Mouse (Mus musculus) embryonic facial prominence, embryonic 15.5 days (tissue): ENCODE measurements at regions not wholly inside any gene's neighbourhood (a gene's known extent, or its start where the extent isn't known, plus 50 kb on each side); places are given as distances from the start of the nearest gene placed in this dataset.

Experiments used
- ATAC-seq: fragments of 200-750 bp; cut with Nextera tagmentation; 2 replicates; pipeline ENCODE4 v1.8.0; 2017; ENCODE audit warnings: low read depth, moderate TSS enrichment; ENCODE audit not compliant: insufficient number of reproducible peaks, low FRiP score, low TSS enrichment
- H3K27ac ChIP-seq: fragments of 300-500 bp; sonication (generic); replicated peaks from 2 replicates; pipeline ENCODE4 v1.5.1; 2015; ENCODE audit warnings: mild to moderate bottlenecking, inconsistent platforms
- H3K27me3 ChIP-seq: fragments of 300-500 bp; sonication (generic); 2 replicates; pipeline ENCODE4 v1.6.1; 2015; ENCODE audit warnings: inconsistent platforms
- H3K36me3 ChIP-seq: fragments of 300-500 bp; sonication (generic); 2 replicates; pipeline ENCODE4 v1.6.1; 2015; ENCODE audit warnings: mild to moderate bottlenecking, inconsistent platforms
- H3K4me1 ChIP-seq: fragments of 300-500 bp; sonication (generic); 2 replicates; pipeline ENCODE4 v1.6.1; 2015; ENCODE audit warnings: inconsistent platforms
- H3K4me2 ChIP-seq: fragments of 300-500 bp; sonication (generic); replicated peaks from 2 replicates; pipeline ENCODE4 v1.6.1; 2015; ENCODE audit warnings: mild to moderate bottlenecking, inconsistent platforms
- H3K4me3 ChIP-seq: fragments of 300-500 bp; sonication (generic); replicated peaks from 2 replicates; pipeline ENCODE4 v1.5.1; 2015; ENCODE audit warnings: mild to moderate bottlenecking, inconsistent platforms
- H3K9ac ChIP-seq: fragments of 300-500 bp; sonication (generic); 2 replicates; pipeline ENCODE4 v1.6.1; 2015; ENCODE audit warnings: inconsistent platforms
- H3K9me3 ChIP-seq: fragments of 300-500 bp; sonication (generic); replicated peaks from 2 replicates; pipeline ENCODE4 v1.6.1; 2016; ENCODE audit warnings: inconsistent platforms
- WGBS: fragments of 180-500 bp; shearing (Covaris S2); methylation state at CpG from one replicate; pipeline ENCODE4 v1.1.7; 2015; 5-methylcytosine and 5-hydroxymethylcytosine counted together

DNA sequence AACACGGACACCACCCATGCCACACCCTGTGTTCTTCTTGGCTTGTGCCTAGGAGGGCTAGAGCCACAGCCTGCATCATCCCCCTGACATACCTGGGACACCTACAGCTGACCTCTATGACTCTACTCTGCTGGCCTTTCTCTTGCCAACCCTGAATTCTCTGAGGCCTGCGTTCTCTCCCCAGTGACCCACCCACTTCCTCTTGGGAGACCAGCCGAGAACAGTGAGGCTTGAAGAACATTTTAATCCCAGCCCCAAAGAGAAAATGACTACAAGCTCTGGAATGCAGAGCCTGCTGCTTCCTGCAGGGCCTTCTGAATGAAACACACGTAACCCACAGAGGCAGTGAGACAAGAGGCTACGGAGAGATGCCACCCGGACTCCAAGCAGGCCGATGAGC is 102.0 kb downstream of the Zfp36l2 start:
- WGBS, result 15% methylated on average over 7 of the region's 7 CpGs
- 0 out of 2 replicates have a peak, but pooled peaks have one; percentile 17 for ATAC-seq

DNA sequence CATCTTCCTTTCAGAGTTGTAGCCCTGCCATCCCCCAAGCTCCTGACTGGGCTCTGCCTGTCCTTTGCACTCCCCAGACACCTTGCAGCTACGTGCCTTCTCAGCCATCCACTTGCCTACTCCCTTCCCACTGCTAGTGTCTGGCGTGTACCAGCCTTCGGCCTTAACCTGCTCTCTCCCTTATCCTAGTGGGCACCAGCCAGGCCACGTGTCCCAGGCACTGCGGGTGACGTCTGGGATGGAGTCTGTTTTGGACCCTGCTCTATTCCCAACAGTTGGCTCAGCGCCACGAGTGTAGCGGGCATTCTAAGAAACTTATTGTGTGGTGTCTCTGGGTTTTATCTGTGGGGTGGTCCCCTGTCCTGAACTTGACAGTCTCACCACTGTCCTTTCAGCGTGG is 102.5 kb downstream of the Zfp36l2 start:
- Histone ChIP-seq H3K27me3 (no peaks in the 10 kb centered on the region), H3K9me3 (no peaks in the 10 kb centered on the region), H3K4me2 (no peak overlapping the region), H3K4me1 (peaks cover 61% of the 10 kb centered on the region), H3K9ac (no peak overlapping the region), H3K36me3 (no peaks in the 10 kb centered on the region), H3K4me3 (no peak overlapping the region), H3K27ac (peak overlapping the region; percentile 90)
- 73% methylated on average over 10 of the region's 10 CpGs for WGBS
- ATAC-seq, result no peak

More for the DNA sequence above, 102.0 kb downstream of the Zfp36l2 start:
- no peak overlapping the region for H3K9ac ChIP-seq
- H3K27me3 ChIP-seq, result no peaks in the 10 kb centered on the region
- H3K9me3 ChIP-seq, result no peaks in the 10 kb centered on the region
- H3K4me3 ChIP-seq, result no peak overlapping the region
- peaks cover 61% of the 10 kb centered on the region for H3K4me1 ChIP-seq
- H3K36me3 ChIP-seq, result no peaks in the 10 kb centered on the region
- no peak overlapping the region for H3K4me2 ChIP-seq
- H3K27ac ChIP-seq, result peak overlapping the region; percentile 90

DNA sequence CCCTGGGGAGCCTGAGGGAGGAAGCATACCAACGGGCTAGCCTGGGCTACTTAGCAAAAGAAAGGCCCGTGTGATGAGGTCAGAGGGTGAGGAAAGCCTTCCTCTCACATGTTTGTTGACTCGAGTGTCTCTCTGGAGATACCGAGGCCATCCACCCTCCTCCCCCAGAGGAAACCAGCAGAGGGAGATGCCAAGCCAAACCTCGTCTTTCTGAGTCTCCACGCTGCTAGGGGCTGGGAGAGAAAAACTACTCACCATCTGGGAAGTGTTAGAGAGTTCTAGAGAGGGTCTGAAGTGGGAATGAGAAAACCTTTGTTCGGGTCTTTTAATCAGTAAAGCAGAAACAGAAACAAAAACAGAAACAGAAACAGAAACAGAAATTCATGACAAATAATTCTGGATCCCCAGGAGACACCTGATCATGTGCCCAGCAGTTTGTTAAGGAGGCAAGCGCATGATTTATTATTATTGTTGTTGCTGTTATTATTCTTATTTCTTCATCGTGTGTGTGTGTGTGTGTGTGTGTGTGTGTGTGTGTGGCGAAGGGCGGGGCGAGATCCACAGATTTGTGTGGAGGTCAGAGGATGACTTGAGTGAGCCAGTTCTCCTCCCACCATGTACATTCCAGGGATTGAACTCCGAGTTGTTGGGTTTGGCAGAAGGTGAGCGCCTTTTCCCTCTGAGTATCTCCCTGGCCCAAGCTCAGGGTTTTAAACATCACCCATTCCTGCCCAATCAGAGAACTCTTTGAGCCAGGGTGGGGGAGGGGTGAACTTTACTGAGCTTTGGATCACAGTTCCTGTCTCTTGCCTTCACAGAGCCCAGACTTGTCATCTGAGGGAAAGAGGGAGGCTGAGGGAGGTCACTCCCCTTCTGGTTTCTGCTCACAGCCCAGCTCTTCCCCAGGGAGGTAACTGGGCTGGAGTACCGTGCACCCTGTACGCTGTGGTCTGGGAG is 104.2 kb downstream of the Zfp36l2 start:
- H3K9ac ChIP-seq, result no peak overlapping the region
- 0 out of 2 replicates have a peak overlapping the region, but pooled peaks have one; percentile 2 for H3K4me2 ChIP-seq
- H3K4me3 ChIP-seq, result no peak overlapping the region
- no peaks in the 10 kb centered on the region for H3K36me3 ChIP-seq
- ATAC-seq, result peak; percentile 27; the same call in 1 of the 2 replicates
- 30% methylated on average over 16 of the region's 16 CpGs for WGBS
- H3K9me3 ChIP-seq, result no peaks in the 10 kb centered on the region
- H3K27ac ChIP-seq, result peak overlapping the region; percentile 90
- H3K4me1 ChIP-seq, result peaks cover 57% of the 10 kb centered on the region
- H3K27me3 ChIP-seq, result no peaks in the 10 kb centered on the region

- H3K27me3 ChIP-seq, result no peaks in the 10 kb centered on the region
- ATAC-seq, result no peak
- H3K4me3 ChIP-seq, result no peak overlapping the region
- H3K9ac ChIP-seq, result no peak overlapping the region
- no peaks in the 10 kb centered on the region for H3K9me3 ChIP-seq
- no peaks in the 10 kb centered on the region for H3K36me3 ChIP-seq
- 79% methylated on average over 5 of the region's 5 CpGs for WGBS
- peaks cover 52% of the 10 kb centered on the region for H3K4me1 ChIP-seq
- H3K4me2 ChIP-seq, result no peak overlapping the region
- H3K27ac ChIP-seq, result peak overlapping the region; percentile 90
Measured at GRCm38 (mm10) chr17:84082571-84082970, 105.2 kb downstream of the Zfp36l2 start.

- ATAC-seq, result peak; percentile 29; the same call in 1 of the 2 replicates
- no peak overlapping the region for H3K9ac ChIP-seq
- 27% methylated on average over 8 of the region's 8 CpGs for WGBS
- no peak overlapping the region for H3K4me3 ChIP-seq
- no peaks in the 10 kb centered on the region for H3K27me3 ChIP-seq
- no peak overlapping the region for H3K4me2 ChIP-seq
- H3K9me3 ChIP-seq, result no peaks in the 10 kb centered on the region
- H3K4me1 ChIP-seq, result peaks cover 52% of the 10 kb centered on the region
- no peaks in the 10 kb centered on the region for H3K36me3 ChIP-seq
- H3K27ac ChIP-seq, result peak overlapping the region; percentile 90
Measured at GRCm38 (mm10) chr17:84081751-84082352, 105.9 kb downstream of the Zfp36l2 start.

DNA sequence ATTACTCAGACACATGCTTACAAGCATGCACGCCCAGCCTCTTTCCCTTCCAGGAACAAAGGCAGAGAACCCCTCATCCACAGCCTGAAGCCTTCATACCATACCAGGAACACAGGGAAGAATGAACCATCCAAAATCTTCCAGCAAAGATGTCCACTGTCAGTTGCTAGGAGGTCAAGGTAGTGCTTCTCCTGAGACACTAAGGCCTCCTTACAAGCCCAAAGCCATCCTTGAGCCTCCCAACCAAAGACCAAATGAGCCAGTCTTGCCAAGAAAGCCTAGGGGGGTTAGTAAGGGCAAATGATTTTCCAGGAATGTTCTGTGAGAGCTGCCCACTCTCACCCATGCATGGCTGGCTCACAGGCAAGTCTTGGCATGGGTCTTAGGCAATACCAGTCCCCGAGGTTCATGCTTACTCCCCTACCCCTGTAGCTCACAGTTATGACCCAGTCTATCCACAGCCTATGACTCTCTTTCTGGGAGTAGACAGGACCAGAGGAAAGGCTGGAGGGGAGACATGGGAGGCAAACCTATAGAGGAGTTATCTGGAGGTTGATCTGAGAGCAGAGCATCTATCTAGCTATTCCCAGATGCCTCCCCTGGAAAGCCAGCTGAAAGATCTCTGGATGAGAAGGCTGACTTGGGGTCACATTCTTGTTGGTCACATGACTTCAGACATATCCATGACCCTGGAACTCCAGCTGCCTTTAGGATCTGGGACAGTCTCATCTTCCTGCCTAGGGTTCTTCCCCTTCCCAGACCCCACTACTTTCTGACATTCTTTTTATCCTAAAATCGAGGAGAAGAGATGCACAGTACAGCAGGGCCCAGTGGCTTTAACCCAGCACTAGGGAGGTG is 112.4 kb downstream of the Zfp36l2 start:
- no peak overlapping the region for H3K9ac ChIP-seq
- 65% methylated on average over 3 of the region's 3 CpGs for WGBS
- no peak overlapping the region for H3K4me3 ChIP-seq
- no peak overlapping the region for H3K4me2 ChIP-seq
- H3K27ac ChIP-seq, result peak overlapping the region; percentile 83
- no peak for ATAC-seq
- no peaks in the 10 kb centered on the region for H3K9me3 ChIP-seq
- H3K27me3 ChIP-seq, result no peaks in the 10 kb centered on the region
- peaks cover 35% of the 10 kb centered on the region for H3K4me1 ChIP-seq
- no peaks in the 10 kb centered on the region for H3K36me3 ChIP-seq

- H3K27ac ChIP-seq, result peak overlapping the region; percentile 83
- no peaks in the 10 kb centered on the region for H3K27me3 ChIP-seq
- ATAC-seq, result no peak
- H3K9ac ChIP-seq, result no peak overlapping the region
- H3K4me3 ChIP-seq, result no peak overlapping the region
- peaks cover 33% of the 10 kb centered on the region for H3K4me1 ChIP-seq
- no peaks in the 10 kb centered on the region for H3K9me3 ChIP-seq
- no peaks in the 10 kb centered on the region for H3K36me3 ChIP-seq
- H3K4me2 ChIP-seq, result no peak overlapping the region
- 55% methylated on average over 10 of the region's 10 CpGs for WGBS
Measured at GRCm38 (mm10) chr17:84074000-84074782, 113.6 kb downstream of the Zfp36l2 start.

DNA sequence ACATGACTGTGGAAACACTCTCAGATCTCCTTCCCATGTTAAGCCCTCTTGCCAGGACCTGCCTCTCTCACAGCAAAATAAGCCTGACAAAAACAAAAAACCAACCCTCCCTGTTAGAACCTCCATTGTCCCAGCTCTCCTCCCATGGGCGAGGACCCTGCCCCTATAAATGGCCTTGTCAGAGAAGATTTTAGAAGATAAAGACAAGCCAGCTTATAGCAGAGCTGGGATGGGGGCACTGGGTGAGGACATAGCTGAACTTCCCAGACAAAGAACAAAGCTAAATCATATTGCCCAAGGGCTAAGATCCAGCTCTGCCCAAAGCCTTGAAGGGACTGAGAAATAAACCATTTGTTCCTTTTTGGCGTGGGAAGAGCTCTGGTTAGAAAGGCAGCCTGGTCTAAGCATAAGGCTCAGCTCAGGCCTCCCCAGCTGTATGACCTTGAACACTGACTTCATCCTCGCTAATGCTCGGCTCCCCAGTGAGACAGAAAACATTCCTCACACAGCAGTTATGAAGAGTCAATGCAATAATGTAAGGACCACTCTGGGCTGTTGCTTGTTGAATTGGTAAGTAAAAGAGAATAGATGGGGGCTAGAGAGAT is 115.2 kb downstream of the Zfp36l2 start:
- no peak overlapping the region for H3K4me3 ChIP-seq
- peaks cover 33% of the 10 kb centered on the region for H3K4me1 ChIP-seq
- no peaks in the 10 kb centered on the region for H3K27me3 ChIP-seq
- H3K36me3 ChIP-seq, result no peaks in the 10 kb centered on the region
- 54% methylated on average over 4 of the region's 4 CpGs for WGBS
- peak overlapping the region; percentile 51; the same call in 1 of the 2 replicates for H3K27ac ChIP-seq
- ATAC-seq, result no peak
- no peak overlapping the region for H3K9ac ChIP-seq
- H3K4me2 ChIP-seq, result no peak overlapping the region
- H3K9me3 ChIP-seq, result no peaks in the 10 kb centered on the region

DNA sequence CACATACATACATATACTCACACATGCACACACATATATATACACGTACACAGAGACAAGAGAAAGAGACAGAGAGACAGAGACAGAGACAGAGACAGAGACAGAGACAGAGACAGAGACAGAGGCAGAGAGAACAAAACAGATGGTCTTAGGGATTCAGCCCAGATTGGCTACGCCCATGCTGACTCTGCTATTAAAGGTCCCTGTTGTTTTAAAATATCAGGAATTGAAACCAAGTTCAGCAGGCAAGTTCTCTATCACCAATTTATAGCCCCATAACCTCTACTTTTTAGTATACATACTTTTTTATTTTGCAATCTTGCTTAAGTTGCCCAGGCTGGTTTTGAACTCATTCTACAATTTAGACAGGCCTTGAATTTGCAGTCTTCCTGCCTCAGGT is 115.9 kb downstream of the Zfp36l2 start:
- WGBS, result 91% methylated on average over 2 of the region's 2 CpGs

GRCm38 (mm10) chr17:84070596-84070995 is 117.2 kb downstream of the Zfp36l2 start:
- Histone ChIP-seq H3K36me3 (no peaks in the 10 kb centered on the region), H3K4me1 (peaks cover 31% of the 10 kb centered on the region), H3K27ac (no peak overlapping the region), H3K9ac (no peak overlapping the region), H3K27me3 (no peaks in the 10 kb centered on the region), H3K4me2 (no peak overlapping the region), H3K4me3 (no peak overlapping the region), H3K9me3 (no peaks in the 10 kb centered on the region)
- WGBS, result 47% methylated on average over 3 of the region's 3 CpGs
- ATAC-seq, result no peak

More for the DNA sequence above, 115.9 kb downstream of the Zfp36l2 start:
- no peak overlapping the region for H3K4me2 ChIP-seq
- peak overlapping the region; percentile 51; the same call in 1 of the 2 replicates for H3K27ac ChIP-seq
- no peak for ATAC-seq
- no peak overlapping the region for H3K9ac ChIP-seq
- H3K4me1 ChIP-seq, result peaks cover 33% of the 10 kb centered on the region
- no peaks in the 10 kb centered on the region for H3K36me3 ChIP-seq
- no peak overlapping the region for H3K4me3 ChIP-seq
- no peaks in the 10 kb centered on the region for H3K9me3 ChIP-seq
- no peaks in the 10 kb centered on the region for H3K27me3 ChIP-seq
